Mouse (Mus musculus) fibroblast of lung, adult 2 months (primary cell): Measurements from ENCODE around the gene Gm5862.
"Not testable (repeated sequence)": the region's sequence is repeated elsewhere in the genome, so short reads cannot be mapped to it uniquely, and the experiment has no call there.

Experiments
- DNase-seq: peaks from one replicate; pipeline ENCODE4 v3.0.0-alpha.2; 2011; ENCODE audit warnings: low read depth

Gm5862 gene

GRCm38 (mm10) chr5:26022816-26023215 lies at the start of gene Gm5862:
Gene Gm5862, minus strand, starts transcription at chr5:26022916.
- DNase-seq = not testable (repeated sequence)

DNA sequence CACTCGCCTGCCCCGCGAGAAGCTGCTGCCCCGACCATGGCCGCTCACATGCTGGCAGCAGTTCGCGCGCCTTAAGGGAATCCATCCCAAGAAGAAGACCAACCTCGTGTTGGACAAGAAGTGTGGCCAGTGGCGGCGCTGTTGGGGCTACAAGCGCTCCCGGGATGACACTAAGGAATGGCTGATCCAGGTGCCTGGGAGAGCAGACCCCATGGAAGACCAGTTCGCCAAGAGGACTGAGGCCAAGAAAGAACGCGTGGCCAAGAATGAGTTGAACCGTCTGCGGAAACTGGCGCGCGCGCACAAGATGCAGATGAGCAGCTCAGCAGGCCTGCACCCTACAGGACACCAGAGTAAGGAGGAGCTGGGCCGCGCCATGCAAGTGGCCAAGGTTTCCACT lies 48.0 kb upstream of the Gm5862 start:
- DNase-seq = no peak

DNA sequence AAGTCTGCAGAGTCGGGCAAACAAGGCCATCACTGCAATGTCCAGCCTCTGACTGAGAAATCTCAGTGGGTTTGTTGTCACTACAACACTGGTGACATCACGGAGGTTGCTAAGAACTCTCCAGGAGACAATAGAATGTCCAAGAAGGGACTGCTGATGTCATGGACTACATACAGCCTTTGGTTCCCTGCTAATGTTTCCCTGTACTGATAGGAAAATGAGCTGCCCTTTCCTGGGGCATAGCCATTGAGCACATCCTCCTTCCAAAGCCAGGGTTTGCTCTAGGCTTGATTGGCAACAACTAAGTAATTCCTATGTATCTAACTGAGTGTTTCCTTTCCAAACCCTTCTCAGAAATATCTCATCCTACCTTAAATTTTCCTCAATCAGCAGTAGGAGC lies 35.8 kb upstream of the Gm5862 start, which contains the start of gene Gm7347:
Gene Gm7347 (minus strand): TSS at position 101 of the 400 bp plus-strand sequence.
- DNase-seq = not testable (repeated sequence)

DNA sequence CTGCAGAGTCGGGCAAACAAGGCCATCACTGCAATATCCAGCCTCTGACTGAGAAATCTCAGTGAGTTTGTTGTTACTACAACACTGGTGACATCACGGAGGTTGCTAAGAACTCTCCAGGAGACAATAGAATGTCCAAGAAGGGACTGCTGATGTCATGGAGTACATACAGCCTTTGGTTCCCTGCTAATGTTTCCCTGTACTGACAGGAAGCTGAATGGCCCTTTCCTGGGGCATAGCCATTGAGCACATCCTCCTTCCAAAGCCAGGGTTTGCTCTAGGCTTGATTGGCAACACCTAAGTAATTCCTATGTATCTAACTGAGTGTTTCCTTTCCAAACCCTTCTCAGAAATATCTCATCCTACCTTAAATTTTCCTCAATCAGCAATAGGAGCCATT lies 16.7 kb upstream of the Gm5862 start, which contains the start of gene Speer4a:
Gene Speer4a (minus strand): TSS at position 101 of the 400 bp plus-strand sequence.
- not testable (repeated sequence) for DNase-seq

DNA sequence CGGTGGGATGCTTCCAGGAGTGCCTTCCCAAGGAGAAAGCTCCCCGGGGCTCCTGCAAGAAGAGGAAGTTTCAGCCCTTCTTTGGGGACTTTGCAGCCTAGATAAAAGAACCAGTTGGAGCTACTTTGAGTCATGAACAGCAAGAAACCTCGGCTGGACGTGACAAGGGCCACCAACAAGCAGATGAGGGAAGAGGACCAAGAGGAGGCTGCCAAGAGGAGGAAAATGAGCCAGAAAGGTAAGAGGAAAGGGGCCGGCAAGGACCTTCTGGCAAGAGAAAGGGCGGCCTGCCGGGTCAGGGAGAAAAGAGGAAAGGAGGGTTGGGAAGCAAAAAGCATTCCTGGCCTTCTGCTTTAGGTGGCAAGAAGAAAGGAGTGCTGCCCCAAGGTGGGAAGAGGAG lies 15.0 kb downstream of the Gm5862 start:
- not testable (repeated sequence) for DNase-seq

- not testable (repeated sequence) for DNase-seq
Measured at GRCm38 (mm10) chr5:26006937-26007695, 15.6 kb downstream of the Gm5862 start.

GRCm38 (mm10) chr5:26004698-26005097 lies 18.0 kb downstream of the Gm5862 start, which contains the start of gene Gm1979:
Gene Gm1979, minus strand, starts transcription at chr5:26004798.
- DNase-seq = not testable (repeated sequence)

GRCm38 (mm10) chr5:25988550-25988949 lies 34.2 kb downstream of the Gm5862 start, which contains the start of gene Gm21698:
Gene Gm21698, minus strand, starts transcription at chr5:25988650.
- DNase-seq = not testable (repeated sequence)

DNA sequence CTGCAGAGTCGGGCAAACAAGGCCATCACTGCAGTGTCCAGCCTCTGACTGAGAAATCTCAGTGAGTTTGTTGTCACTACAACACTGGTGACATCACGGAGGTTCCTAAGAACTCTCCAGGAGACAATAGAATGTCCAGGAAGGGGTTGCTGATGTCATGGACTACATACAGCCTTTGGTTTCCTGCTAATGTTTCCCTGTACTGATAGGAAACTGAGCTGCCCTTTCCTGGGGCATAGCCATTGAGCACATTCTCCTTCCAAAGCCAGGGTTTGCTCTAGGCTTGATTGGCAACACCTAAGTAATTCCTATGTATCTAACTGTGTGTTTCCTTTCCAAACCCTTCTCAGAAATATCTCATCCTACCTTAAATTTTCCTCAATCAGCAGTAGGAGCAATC lies 50.2 kb downstream of the Gm5862 start, which contains the start of gene Gm21680:
Gene Gm21680 (minus strand): TSS at position 101 of the 400 bp plus-strand sequence.
- DNase-seq = not testable (repeated sequence)
